Mouse (Mus musculus): ENCODE measurements around the gene Arih2. TPM values are rescaled to one million over a fixed set of nuclear protein-coding genes. Genes with fewer than 3 reads are reported as not detected.

The Arih2 gene
- polyA plus RNA-seq (2015; fragmentation: Nextera tagmentation; extraction: Ambion mirVana): 30.4 and 31.6 TPM in 2 replicates

DNA sequence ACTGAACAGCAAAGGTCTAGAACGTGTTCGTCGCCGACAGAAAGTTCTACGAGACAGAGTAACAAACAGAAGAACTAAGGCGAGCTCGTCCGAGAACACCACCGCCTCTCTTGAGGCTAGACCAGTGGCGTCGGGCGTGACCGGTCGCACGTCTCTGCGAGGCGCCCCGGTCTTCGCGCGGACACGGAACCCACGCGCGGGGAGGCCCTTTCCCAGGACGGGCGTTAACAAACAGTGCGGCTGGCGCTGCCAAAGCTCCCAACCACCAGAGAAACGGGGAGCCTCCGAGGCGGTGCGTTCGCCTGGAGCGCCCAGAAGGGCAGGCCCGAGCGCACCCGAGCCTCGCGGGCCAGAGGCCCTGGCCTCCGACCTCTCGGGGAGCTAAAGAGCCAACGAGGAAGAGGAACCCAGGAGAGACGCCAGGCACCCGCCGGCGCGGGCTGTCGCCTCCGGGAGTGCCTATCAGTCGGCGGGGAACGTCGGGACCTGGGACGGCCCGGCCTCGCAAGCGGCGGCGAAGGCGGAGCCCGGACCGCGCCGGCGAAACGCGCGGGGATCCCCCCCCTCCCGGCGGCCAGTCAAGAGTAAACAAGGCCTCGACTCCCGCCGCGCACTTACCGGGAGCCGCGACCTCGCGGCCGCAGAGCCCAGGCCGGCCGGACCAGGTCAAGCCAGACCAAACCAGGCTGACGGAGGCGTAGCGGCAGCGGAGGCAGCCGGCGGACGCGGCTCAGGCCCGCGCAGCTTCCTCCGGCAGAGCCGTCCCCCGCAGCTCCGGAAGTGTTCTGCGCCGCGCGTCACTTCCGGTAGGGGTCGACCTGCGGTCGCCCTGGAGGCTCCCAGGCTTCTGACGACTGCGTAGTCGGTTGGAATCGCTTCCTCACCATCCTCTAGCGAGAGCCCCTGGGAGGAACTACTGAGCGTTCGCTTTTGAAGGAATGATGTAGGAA lies at the start of gene Arih2:
Gene Arih2 (minus strand): TSS at position 776 of the 950 bp plus-strand sequence.
- Histone ChIP-seq H3K36me3 (ENCODE audit: control insufficient read depth, insufficient read depth) (no peaks in the 10 kb centered on the region), H3K27ac (ENCODE audit: low read length) (peak within 1 kb of the TSS; percentile 96), H3K27me3 (ENCODE audit: control insufficient read depth, insufficient read depth, low read depth, low read length) (no peaks in the 10 kb centered on the region), H3K4me3 (ENCODE audit: low read depth, low read length) (peak within 1 kb of the TSS; percentile 98), H3K9ac (ENCODE audit: low read depth, low read length) (peak within 1 kb of the TSS; percentile 97), H3K4me2 (ENCODE audit: low read depth, low read length) (peak within 1 kb of the TSS; percentile 90), H3K4me1 (ENCODE audit: control insufficient read depth, low read depth, low read length) (peaks cover 20% of the 10 kb centered on the region), H3K9me3 (replicated peaks; ENCODE audit: control insufficient read depth, low read length) (no peaks in the 10 kb centered on the region)
- whole genome bisulfite sequencing (ENCODE audit: insufficient replicate concordance): under 1% methylated on average over 100 of the region's 112 CpGs
- ATAC-seq (ENCODE audit: low read depth): peak; percentile 96

DNA sequence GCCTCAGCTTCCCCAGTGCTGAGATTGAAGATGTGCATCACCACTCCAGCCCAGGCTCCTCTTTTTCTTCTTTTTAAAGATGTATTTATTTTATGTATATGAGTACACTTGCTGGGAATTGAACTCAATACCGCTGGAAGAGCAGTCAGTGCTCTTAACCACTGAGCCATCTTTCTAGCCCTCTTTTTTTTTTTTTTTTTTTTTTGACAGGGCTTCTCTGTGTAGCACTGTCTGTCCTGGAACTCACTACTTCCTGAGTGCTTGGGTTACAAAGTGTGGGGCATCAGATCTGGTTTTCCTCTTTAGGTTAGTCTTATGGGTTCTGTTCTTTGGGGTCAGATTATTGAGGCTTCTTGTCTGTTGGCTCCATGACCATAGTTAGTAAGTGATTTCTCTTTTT lies 45.3 kb upstream of the Arih2 start:
- WGBS (ENCODE audit: insufficient replicate concordance): 76% methylated on average over 1 of the region's 1 CpGs
- H3K4me3 ChIP-seq (ENCODE audit: low read depth, low read length): no peak overlapping the region

DNA sequence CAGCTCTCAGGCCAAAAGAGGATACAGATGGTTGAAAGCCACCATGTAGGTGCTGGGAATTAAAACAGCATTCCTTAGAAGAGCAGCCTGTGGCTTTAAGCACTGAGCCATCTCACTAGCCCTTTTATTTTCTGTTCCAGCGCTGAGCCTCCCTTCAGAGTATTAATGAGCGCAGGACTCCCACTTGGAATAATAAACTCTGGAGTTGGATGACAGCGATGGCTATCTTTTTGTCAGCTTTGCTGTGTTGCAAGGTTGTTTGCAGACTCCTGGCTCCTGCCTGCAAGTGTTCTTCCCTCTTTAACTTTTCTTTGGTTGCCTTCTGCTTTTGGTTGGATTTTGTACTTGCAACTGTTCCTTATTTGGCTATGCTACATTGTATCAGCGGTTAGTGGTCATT lies 44.8 kb upstream of the Arih2 start:
- ATAC-seq (ENCODE audit: low read depth): no peak
- H3K4me2 ChIP-seq (ENCODE audit: low read depth, low read length): peak overlapping the region; percentile 1
- H3K27ac ChIP-seq (ENCODE audit: low read length): no peak overlapping the region
- peaks cover 16% of the 10 kb centered on the region for H3K4me1 ChIP-seq (ENCODE audit: control insufficient read depth, low read depth, low read length)
- no peak overlapping the region for H3K4me3 ChIP-seq (ENCODE audit: low read depth, low read length)
- WGBS (ENCODE audit: insufficient replicate concordance): 65% methylated on average over 4 of the region's 4 CpGs
- no peaks in the 10 kb centered on the region for H3K9me3 ChIP-seq (replicated peaks; ENCODE audit: control insufficient read depth, low read length)
- H3K27me3 ChIP-seq (ENCODE audit: control insufficient read depth, insufficient read depth, low read depth, low read length): peaks cover 24% of the 10 kb centered on the region
- H3K36me3 ChIP-seq (ENCODE audit: control insufficient read depth, insufficient read depth): no peaks in the 10 kb centered on the region
- no peak overlapping the region for H3K9ac ChIP-seq (ENCODE audit: low read depth, low read length)

More for the DNA sequence above, 45.3 kb upstream of the Arih2 start:
- Histone ChIP-seq H3K27me3 (ENCODE audit: control insufficient read depth, insufficient read depth, low read depth, low read length) (peaks cover 24% of the 10 kb centered on the region), H3K27ac (ENCODE audit: low read length) (no peak overlapping the region), H3K9me3 (replicated peaks; ENCODE audit: control insufficient read depth, low read length) (no peaks in the 10 kb centered on the region), H3K36me3 (ENCODE audit: control insufficient read depth, insufficient read depth) (no peaks in the 10 kb centered on the region), H3K4me1 (ENCODE audit: control insufficient read depth, low read depth, low read length) (peaks cover 16% of the 10 kb centered on the region), H3K9ac (ENCODE audit: low read depth, low read length) (no peak overlapping the region), H3K4me2 (ENCODE audit: low read depth, low read length) (no peak overlapping the region)
- no peak for ATAC-seq (ENCODE audit: low read depth)

DNA sequence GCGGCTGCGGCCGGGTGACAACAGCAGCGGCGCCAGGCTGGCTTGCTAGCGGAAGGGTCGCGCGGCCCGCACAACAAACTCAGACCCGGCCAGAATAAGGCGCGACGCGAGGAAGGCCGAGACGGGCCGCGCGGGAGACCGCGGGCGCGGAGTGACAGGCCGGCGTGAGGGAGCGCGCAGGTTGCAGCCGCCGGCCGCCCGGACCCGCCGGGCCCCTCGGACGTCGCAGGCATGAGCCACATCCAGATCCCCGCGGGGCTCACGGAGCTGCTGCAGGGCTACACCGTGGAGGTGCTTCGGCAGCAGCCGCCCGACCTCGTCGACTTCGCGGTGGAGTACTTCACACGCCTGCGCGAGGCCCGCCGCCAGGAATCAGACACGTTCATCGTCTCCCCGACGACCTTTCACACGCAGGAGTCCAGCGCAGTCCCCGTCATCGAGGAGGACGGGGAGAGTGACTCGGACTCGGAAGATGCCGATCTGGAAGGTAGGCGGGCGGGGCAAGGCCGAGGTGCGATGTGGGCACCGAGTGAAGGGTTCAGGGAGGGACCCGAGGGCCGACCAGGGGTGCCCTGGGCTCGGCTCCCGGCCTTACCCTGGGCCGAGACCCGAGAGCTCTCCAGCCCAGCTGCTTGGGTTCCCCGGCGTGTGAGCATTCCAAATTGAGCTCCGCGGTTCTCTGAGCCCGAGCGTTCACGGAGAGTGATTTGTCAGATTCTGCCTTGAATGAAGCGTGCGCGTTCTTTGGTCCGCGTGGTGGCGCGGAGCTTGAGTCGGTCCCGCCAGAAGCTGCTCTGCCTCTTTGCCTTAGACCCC lies 43.2 kb upstream of the Arih2 start:
- peak overlapping the region; percentile 73 for H3K4me3 ChIP-seq (ENCODE audit: low read depth, low read length)
- H3K36me3 ChIP-seq (ENCODE audit: control insufficient read depth, insufficient read depth): no peaks in the 10 kb centered on the region
- H3K4me2 ChIP-seq (ENCODE audit: low read depth, low read length): peak overlapping the region; percentile 95
- peak; percentile 31; the same call in 1 of the 2 replicates for ATAC-seq (ENCODE audit: low read depth)
- H3K27ac ChIP-seq (ENCODE audit: low read length): peak overlapping the region; percentile 65
- no peaks in the 10 kb centered on the region for H3K9me3 ChIP-seq (replicated peaks; ENCODE audit: control insufficient read depth, low read length)
- peaks cover 24% of the 10 kb centered on the region for H3K27me3 ChIP-seq (ENCODE audit: control insufficient read depth, insufficient read depth, low read depth, low read length)
- H3K9ac ChIP-seq (ENCODE audit: low read depth, low read length): peak overlapping the region; percentile 72
- under 1% methylated on average over 91 of the region's 92 CpGs for WGBS (ENCODE audit: insufficient replicate concordance)
- H3K4me1 ChIP-seq (ENCODE audit: control insufficient read depth, low read depth, low read length): peaks cover 16% of the 10 kb centered on the region

DNA sequence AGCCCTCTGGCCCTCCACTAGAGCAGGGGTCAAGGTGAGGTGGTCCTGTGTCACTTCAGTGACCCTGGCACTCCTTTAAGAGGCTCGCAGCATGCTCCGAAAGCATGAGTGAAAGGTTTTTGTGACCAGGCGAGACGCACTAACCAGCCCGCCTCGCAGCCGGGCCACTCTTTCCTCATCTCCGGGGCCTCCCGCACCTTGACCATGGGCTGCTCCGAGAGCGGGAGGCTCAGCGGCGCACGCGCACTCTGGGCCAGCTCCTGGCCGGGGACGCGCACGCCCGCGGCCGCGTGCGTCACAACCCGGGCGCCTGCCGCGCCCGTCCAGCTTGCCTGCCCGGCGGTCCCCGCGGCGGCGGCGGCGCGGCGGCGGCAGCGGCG lies 42.6 kb upstream of the Arih2 start:
- WGBS (ENCODE audit: insufficient replicate concordance): under 1% methylated on average over 42 of the region's 42 CpGs
- no peaks in the 10 kb centered on the region for H3K9me3 ChIP-seq (replicated peaks; ENCODE audit: control insufficient read depth, low read length)
- peak; percentile 89 for ATAC-seq (ENCODE audit: low read depth)
- peak overlapping the region; percentile 95 for H3K4me2 ChIP-seq (ENCODE audit: low read depth, low read length)
- H3K9ac ChIP-seq (ENCODE audit: low read depth, low read length): peak overlapping the region; percentile 72
- peaks cover 24% of the 10 kb centered on the region for H3K27me3 ChIP-seq (ENCODE audit: control insufficient read depth, insufficient read depth, low read depth, low read length)
- no peaks in the 10 kb centered on the region for H3K36me3 ChIP-seq (ENCODE audit: control insufficient read depth, insufficient read depth)
- peak overlapping the region; percentile 73 for H3K4me3 ChIP-seq (ENCODE audit: low read depth, low read length)
- peaks cover 16% of the 10 kb centered on the region for H3K4me1 ChIP-seq (ENCODE audit: control insufficient read depth, low read depth, low read length)
- H3K27ac ChIP-seq (ENCODE audit: low read length): peak overlapping the region; percentile 78

DNA sequence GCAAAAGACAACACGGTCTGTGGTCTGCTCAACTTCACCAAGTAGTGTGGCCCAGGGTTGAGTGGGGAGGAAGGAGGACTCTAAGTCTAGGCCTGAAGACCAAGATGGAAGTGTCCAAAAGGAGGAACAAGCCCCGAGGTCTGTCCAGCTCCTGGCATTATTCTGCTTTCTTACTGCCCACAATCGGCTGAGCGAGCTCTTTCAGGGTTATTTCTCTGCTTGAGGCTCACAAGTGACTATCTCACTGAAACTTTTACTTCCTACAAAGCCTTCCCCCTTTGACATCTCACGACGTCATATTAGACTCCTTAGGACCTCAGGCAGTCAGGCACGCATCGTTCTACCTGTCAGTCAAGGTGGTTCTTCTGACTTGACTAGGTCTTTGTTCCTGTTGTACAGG lies 42.2 kb upstream of the Arih2 start:
- peak overlapping the region; percentile 78 for H3K27ac ChIP-seq (ENCODE audit: low read length)
- peak; percentile 4; the same call in 1 of the 2 replicates for ATAC-seq (ENCODE audit: low read depth)
- H3K27me3 ChIP-seq (ENCODE audit: control insufficient read depth, insufficient read depth, low read depth, low read length): peaks cover 24% of the 10 kb centered on the region
- H3K4me2 ChIP-seq (ENCODE audit: low read depth, low read length): peak overlapping the region; percentile 95
- 52% methylated on average over 8 of the region's 8 CpGs for WGBS (ENCODE audit: insufficient replicate concordance)
- peak overlapping the region; percentile 43 for H3K9ac ChIP-seq (ENCODE audit: low read depth, low read length)
- H3K9me3 ChIP-seq (replicated peaks; ENCODE audit: control insufficient read depth, low read length): no peaks in the 10 kb centered on the region
- no peaks in the 10 kb centered on the region for H3K36me3 ChIP-seq (ENCODE audit: control insufficient read depth, insufficient read depth)
- H3K4me1 ChIP-seq (ENCODE audit: control insufficient read depth, low read depth, low read length): peaks cover 16% of the 10 kb centered on the region
- peak overlapping the region; percentile 73 for H3K4me3 ChIP-seq (ENCODE audit: low read depth, low read length)

DNA sequence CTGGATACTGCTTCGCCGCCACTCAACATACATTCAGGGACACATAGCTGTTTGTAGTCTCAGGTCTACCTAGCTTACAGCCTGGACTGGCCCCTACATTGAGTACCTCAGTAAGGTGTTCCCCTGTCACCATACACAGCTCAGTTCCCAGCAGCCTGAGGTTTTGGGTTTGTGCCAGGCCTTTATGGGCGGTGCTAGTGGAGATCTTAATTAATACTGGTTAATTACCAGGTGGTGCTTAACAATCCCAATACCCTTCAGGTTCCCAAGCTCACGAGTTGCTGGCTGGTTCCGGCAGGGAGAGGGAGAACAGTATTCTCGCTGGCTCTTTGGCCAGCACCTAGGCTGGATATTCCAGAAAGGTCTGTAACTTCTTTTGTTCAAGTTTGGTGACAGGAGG lies 41.7 kb upstream of the Arih2 start:
- Histone ChIP-seq H3K4me3 (ENCODE audit: low read depth, low read length) (no peak overlapping the region), H3K36me3 (ENCODE audit: control insufficient read depth, insufficient read depth) (no peaks in the 10 kb centered on the region), H3K9ac (ENCODE audit: low read depth, low read length) (no peak overlapping the region), H3K4me1 (ENCODE audit: control insufficient read depth, low read depth, low read length) (peaks cover 16% of the 10 kb centered on the region), H3K4me2 (ENCODE audit: low read depth, low read length) (no peak overlapping the region), H3K27ac (ENCODE audit: low read length) (peak overlapping the region; percentile 78), H3K9me3 (replicated peaks; ENCODE audit: control insufficient read depth, low read length) (no peaks in the 10 kb centered on the region), H3K27me3 (ENCODE audit: control insufficient read depth, insufficient read depth, low read depth, low read length) (peaks cover 24% of the 10 kb centered on the region)
- no peak for ATAC-seq (ENCODE audit: low read depth)
- WGBS (ENCODE audit: insufficient replicate concordance): 80% methylated on average over 6 of the region's 6 CpGs

DNA sequence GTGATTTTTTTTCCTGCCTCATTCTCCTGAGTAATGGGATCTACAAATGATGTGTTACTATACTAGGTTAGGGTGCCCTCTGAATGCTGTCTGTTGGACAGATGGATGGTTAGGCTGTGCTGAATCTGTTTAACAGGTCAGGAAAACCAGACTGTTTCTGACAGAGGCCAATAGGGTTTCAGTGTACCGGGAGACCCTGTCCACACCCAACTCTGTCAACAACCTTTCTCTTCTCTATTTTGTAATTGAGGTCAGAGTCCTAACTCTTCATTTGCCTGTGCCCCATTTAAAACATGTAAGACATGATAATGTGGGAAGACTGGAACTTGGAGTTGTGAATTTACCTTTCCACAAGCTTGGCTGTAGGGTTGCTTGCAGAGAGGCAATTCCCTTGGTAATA lies 40.8 kb upstream of the Arih2 start:
- ATAC-seq (ENCODE audit: low read depth): peak; percentile 72
- no peak overlapping the region for H3K9ac ChIP-seq (ENCODE audit: low read depth, low read length)
- H3K4me3 ChIP-seq (ENCODE audit: low read depth, low read length): no peak overlapping the region
- 45% methylated on average over 1 of the region's 1 CpGs for WGBS (ENCODE audit: insufficient replicate concordance)
- H3K9me3 ChIP-seq (replicated peaks; ENCODE audit: control insufficient read depth, low read length): no peaks in the 10 kb centered on the region
- no peak overlapping the region for H3K4me2 ChIP-seq (ENCODE audit: low read depth, low read length)
- peaks cover 24% of the 10 kb centered on the region for H3K27me3 ChIP-seq (ENCODE audit: control insufficient read depth, insufficient read depth, low read depth, low read length)
- peak overlapping the region; percentile 59 for H3K27ac ChIP-seq (ENCODE audit: low read length)
- H3K36me3 ChIP-seq (ENCODE audit: control insufficient read depth, insufficient read depth): no peaks in the 10 kb centered on the region
- H3K4me1 ChIP-seq (ENCODE audit: control insufficient read depth, low read depth, low read length): peaks cover 16% of the 10 kb centered on the region
